Mouse (Mus musculus) frontal cortex, postnatal 14 days (tissue): ENCODE data around the gene Cradd.

Source experiments
- DNase-seq, 2 experiments: peaks; one replicate each; pipeline ENCODE4 v3.0.0; 2022; ENCODE audit warnings: low spot score in 2 of 2

The Cradd gene

GRCm38 (mm10) chr10:95304240-95304639, 19.7 kb downstream of the Cradd start:
- DNase-seq = no peak

GRCm38 (mm10) chr10:95302211-95303163, 21.4 kb downstream of the Cradd start:
- DNase-seq = no peak

DNA sequence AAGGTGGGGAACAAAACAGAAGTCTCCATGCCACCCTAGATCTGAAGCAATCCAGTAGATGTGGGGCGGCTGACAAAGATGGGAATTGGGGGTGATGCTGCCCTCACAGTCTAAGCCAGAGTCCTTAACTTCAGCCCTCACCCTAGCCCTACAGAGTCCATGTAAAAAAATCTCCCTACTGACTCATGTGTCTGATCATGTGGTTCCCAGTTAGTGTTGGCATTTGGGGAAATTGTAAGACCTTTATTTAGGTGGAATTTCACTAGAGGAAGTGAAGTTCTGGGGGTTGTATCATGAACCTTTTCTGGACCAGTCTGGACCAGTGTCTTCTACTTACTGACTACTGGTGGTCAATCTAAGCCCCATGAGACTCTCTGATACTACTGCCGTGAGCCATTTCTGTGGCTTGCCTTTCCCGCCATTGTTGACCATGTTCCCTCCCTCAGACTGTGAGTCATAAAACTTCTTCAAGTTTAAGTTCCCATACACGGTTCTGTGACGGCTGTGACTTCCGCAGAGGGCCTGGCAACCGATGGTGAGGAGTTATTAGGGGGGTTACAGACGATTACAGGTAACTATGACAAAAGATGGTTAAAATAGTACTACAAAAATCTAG, 23.6 kb downstream of the Cradd start:
- DNase-seq = no peak

DNA sequence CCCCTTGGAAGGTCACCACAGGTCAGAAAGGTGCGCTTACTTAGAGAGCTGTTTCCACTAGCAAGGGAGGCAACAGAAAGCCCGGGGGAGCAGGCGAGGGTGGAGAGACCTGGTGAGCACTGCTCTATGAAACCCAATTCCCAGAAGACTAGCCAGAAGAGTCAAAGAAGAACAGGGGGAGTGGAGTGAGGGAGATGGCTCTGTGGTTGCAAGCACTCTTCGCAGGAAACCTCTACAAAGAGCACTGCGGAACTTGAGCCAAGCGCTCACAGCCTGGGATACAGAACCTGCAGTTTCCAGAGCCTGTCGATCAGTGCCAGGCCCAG, 24.2 kb downstream of the Cradd start:
- DNase-seq = no peak

GRCm38 (mm10) chr10:95299010-95299807, 24.7 kb downstream of the Cradd start:
- no peak for DNase-seq

DNA sequence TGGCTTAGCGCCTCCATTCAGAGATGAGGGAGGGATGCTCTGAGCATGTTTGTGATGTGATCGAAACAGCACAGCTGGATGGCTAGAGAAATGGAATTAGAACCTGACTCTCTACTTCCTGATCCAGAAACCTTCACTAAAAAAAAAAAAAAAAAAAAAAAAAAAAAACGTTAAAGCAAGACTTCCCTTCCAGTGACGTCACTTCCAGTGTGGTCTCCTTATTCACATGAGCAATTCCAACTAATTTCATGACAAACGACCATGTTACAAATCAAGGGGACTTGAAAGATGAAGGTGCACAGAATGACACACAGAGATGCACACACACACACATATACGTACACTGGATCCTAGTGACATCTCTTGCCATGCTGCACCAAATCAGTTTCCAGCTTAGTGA, 25.4 kb downstream of the Cradd start:
- DNase-seq = no peak

- no peak for DNase-seq
These were observed 26.2 kb downstream of the Cradd start for GRCm38 (mm10) chr10:95297690-95298104.

DNA sequence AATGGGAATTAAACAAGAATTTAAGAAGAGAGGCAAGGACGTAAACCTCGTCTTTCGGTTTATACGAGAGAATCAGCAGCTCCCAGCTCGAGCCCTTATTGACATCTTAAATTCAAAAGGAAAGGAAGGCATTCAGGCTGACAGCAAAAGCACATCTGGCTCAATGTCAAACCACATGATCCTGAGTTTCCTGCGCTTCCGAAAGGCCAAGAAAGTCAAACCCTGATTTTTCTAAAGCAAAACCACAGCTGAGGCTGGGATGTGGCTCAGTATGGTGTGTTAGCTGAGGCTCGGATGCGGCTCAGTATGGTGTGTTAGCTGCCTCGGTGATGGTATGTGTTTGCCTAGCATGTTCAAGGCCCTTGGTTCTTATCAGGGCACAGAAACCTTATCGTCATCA, 26.9 kb downstream of the Cradd start:
- DNase-seq = no peak

DNA sequence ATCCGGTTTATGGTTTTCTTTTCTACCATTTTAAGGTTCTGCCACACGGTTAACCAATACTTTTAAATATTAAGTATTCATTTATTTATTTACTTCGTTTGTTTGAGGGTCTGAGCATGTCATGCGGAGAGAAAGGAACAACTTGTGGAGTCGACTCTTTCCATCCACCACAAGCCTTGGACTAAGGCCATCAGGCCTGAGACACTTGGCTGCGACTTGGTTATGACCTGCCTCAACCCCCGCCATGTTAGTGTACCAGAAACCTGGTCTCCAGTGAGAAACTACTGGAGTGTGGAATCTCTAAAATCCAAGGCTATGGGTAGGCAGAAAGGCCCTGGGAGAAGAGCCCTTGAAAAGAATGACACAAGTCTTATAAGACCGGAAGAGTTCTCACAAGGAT, 30.7 kb downstream of the Cradd start:
- DNase-seq = no peak

- no peak for DNase-seq
These were observed 31.7 kb downstream of the Cradd start for GRCm38 (mm10) chr10:95292269-95292668.

DNA sequence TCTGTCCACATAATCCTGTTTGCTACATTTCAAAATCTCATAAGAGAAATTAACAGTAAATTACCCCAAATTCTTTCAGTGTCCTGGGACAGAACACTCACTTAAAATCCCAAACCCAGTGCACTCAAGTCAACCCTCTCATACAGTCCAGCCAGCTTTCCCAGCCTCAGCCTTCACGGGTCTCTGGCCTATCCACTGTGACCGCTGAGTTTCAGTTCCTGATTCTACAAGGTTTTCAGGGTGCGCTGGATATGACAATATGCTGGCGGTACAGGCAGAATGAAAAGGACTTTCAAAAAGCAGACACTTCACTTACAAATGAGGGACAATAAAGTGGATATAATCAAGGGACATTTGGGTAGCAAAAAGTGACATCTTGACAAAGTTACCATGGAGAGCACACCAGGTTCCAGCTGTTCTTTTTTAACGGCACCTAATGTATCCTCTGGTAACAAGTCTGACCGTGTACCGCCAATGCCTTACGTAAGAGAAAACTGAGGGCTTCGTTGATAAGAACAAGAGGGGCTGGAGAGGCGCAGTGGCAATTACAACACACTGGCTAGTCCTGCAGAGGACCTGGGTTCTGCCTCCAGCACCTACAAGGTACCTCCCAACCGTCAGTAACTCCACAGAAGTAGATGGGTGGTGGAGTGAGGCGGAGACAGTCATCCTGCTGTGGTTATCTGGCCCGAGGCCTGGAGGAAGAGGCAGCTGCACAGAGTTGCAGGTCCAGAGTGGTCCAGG, 32.6 kb downstream of the Cradd start:
- no peak for DNase-seq

- no peak for DNase-seq
These were observed 34.1 kb downstream of the Cradd start for GRCm38 (mm10) chr10:95289819-95290218.

DNA sequence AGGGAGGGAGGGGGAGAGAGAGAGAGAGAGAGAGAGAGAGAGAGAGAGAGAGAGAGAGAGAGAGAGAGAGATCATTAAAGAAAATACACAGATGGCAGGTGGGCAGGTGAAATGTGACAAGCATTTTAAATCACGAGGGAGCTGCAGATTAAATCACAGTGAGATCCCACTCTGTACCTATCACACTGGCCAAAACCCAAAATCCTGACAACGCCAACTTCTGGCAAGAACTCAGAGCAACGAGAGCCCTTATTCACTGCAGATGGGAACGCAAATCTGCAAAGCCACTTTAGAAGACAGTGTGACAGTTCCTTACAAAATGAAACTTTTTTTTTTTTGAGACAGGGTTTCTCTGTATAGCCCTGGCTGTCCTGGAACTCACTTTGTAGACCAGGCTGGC, 35.7 kb downstream of the Cradd start:
- DNase-seq = peak in 1 of 2 experiments; percentile 53

- no peak for DNase-seq
These were observed 36.6 kb downstream of the Cradd start for GRCm38 (mm10) chr10:95287351-95287750.

DNA sequence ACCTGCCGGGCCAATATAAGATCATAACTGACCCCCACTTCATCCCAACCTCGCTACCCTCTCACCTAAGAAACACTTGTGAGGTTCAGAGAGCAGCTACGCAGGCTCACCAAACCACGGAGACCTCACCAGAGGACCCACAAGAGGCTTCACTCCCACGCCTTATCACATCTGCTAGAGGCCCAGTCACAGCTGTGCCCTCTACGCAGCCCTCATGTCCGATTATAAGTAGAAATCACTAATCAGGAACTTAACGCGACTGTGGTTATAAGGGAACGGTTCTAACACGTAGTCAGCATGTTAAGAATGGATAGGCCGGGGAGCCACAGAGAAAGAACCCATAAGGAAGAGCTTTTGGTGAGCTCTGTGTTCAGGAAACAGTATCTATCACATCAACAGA, 40.5 kb downstream of the Cradd start:
- DNase-seq = no peak

DNA sequence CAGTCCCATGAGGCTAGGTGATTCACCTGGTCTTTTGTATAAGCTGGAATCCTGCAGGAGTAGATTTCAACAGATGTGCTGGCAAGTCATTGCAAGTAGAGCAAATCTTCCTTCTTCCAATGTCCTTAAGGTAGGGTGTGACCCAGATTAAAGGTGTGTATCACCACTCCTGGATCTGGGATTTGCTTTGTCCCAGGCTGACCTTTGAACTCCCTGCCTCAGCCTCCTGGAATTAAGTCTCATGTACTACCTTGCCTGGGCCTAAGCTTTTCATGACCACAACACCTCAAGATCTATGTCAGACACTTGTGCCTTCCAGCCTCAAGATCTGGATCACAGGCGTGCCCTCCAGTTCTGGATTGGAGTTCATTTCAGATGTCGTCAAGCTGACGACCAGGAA, 41.9 kb downstream of the Cradd start:
- DNase-seq = no peak

DNA sequence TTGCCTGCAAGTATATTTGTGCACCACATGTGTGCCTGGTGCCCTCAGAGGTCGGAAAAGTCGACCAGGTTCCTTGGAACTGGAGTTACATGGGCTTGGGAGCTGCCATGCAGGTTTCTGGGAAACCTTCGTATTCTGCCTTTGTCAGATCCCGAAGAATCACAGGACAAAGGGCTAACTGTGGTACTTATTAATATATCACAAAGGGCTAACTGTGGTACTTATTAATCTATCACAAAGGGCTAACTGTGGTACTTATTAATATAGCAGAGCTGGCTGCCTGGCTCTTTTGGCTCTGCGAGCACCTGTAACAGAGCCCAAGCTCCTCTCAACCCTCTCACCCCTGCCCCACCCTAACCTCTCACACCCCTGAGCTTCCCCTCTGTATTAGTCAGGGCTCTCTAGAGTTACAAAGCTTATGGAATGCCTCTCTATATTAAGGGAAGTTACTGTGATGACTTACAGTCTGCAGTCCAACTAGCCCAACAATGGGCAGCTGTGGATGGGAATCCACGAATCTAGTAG, 42.4 kb downstream of the Cradd start:
- DNase-seq = no peak

GRCm38 (mm10) chr10:95280327-95280726, 43.6 kb downstream of the Cradd start:
- no peak for DNase-seq

DNA sequence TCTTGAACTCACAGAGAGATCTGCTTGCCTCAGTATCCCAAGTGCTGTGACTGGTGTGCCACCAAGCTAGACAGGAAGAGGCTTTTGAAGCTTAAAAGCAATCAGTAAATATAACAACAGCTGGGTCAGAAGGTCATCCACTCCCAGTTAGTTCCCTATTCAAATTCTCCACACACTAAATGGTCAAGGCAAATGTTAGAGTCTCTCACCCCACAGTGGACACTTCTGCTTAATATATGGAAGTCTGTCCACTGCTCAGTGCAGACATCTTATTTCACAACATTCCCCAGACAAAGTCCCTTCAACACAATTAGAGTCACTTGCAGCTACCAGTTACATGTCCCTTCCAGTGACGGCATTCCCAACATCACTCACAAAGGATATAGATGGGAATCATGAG, 44.5 kb downstream of the Cradd start:
- no peak for DNase-seq

- no peak for DNase-seq
These were observed 45.8 kb downstream of the Cradd start for GRCm38 (mm10) chr10:95278085-95278484.

DNA sequence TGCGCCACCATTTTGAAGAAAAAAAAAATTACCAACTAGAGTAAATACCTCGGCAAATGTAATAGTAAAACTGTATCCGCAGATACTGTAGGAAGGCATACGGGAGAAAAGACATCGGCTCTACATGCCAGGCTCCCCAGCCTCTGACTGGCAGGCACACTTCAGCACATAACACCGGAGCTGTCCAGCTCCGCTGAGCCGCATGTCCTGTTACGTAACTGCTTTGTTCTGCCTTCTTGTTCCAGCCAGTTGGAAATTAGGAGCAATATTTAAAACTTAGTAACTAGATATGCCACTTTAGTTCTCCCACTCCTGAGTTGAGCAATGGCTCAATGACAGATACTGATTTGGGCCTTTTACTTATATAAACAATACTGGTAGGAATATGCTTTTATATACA, 48.4 kb downstream of the Cradd start:
- DNase-seq = no peak

DNA sequence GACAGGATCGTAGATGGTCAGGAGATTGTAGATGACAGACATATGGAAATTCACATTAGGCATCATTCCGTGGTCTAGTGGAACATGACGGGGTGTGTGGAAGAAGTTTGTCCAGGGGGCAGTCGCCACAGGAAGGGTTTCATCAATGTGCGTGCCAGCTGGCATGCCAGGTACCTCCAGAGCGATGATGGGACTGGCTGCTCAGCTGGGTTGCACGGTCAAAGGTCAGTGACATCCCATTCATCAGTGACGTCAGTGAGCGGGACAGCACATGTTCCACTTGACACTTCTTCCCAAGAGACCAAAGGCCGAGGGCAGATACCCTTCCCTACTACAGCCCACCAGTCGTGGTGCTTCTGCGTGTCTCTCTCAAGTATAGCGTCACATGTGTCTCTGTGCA, 50.7 kb downstream of the Cradd start:
- no peak for DNase-seq
